Comparison of ENCODE assay signal across 8 mouse cellular contexts in genomic region chr3:62159031-62159430, GRCm38 (mm10).
DNase-seq lines count a peak whose midpoint lies in the region; ATAC-seq and TF ChIP-seq lines count a peak whose summit lies in the region.

No protein-coding gene starts in this region.

- ATAC-seq in heart, embryonic 11.5 days (replicated peaks; ENCODE audit: insufficient number of reproducible peaks, low FRiP score, low TSS enrichment) = peak; percentile 100
- peak; percentile 100 for ATAC-seq in kidney, postnatal 0 days (replicated peaks; ENCODE audit: low FRiP score, low read depth)
- ATAC-seq in lung, postnatal 0 days = peak; percentile 96

- no peak overlapping the region for H3K27ac ChIP-seq in CH12.LX (ENCODE audit: insufficient read depth, low read depth)
- H3K27ac ChIP-seq in heart, embryonic 11.5 days (ENCODE audit: low read depth, low read length) = no peak overlapping the region
- H3K27ac ChIP-seq in kidney, postnatal 0 days = no peak overlapping the region
- H3K27ac ChIP-seq in lung, postnatal 0 days (ENCODE audit: low read length) = no peak overlapping the region

- no peak for TF ChIP-seq RAD21 in CH12.LX (IDR thresholded peaks at IDR 0.05; ENCODE audit: low read depth, low read length)

- H3K4me1 ChIP-seq in CH12.LX (ENCODE audit: control insufficient read depth in 1 of 2, insufficient read depth in 2 of 2) = no peaks in the 10 kb centered on the region
- H3K4me1 ChIP-seq in heart, embryonic 11.5 days (ENCODE audit: control insufficient read depth, insufficient read depth, low read length) = no peaks in the 10 kb centered on the region
- no peaks in the 10 kb centered on the region for H3K4me1 ChIP-seq in kidney, postnatal 0 days (replicated peaks; ENCODE audit: insufficient read depth, low read length)
- no peaks in the 10 kb centered on the region for H3K4me1 ChIP-seq in lung, postnatal 0 days (ENCODE audit: insufficient read depth, low read depth, low read length)

- H3K9me3 ChIP-seq in CH12.LX (replicated peaks; ENCODE audit: low read length) = peaks cover 14% of the 10 kb centered on the region
- peaks cover 12% of the 10 kb centered on the region for H3K9me3 ChIP-seq in heart, embryonic 11.5 days (replicated peaks; ENCODE audit: control insufficient read depth, low read length)
- peaks cover 7% of the 10 kb centered on the region; the same call in 1 of the 2 replicates for H3K9me3 ChIP-seq in kidney, postnatal 0 days (replicated peaks; ENCODE audit: low read length)
- H3K9me3 ChIP-seq in lung, postnatal 0 days (ENCODE audit: low read length) = no peaks in the 10 kb centered on the region; the same call in 1 of the 2 replicates

- no peaks in the 10 kb centered on the region for H3K36me3 ChIP-seq in CH12.LX (replicated peaks in 1 of 2; ENCODE audit: control insufficient read depth in 1 of 2, insufficient read depth in 1 of 2, low read length in 1 of 2)
- no peaks in the 10 kb centered on the region for H3K36me3 ChIP-seq in heart, embryonic 11.5 days (ENCODE audit: control insufficient read depth, insufficient read depth, low read length)
- no peaks in the 10 kb centered on the region for H3K36me3 ChIP-seq in kidney, postnatal 0 days (ENCODE audit: insufficient read depth, low read length)
- H3K36me3 ChIP-seq in lung, postnatal 0 days (ENCODE audit: insufficient read depth, low read length) = no peaks in the 10 kb centered on the region

- H3K4me3 ChIP-seq in CH12.LX (replicated peaks in 1 of 3; ENCODE audit: low read depth in 2 of 3, low read length in 2 of 3, poor library complexity in 1 of 3) = no peak overlapping the region
- H3K4me3 ChIP-seq in heart, embryonic 11.5 days (ENCODE audit: low read depth, low read length) = no peak overlapping the region
- no peak overlapping the region for H3K4me3 ChIP-seq in kidney, postnatal 0 days (replicated peaks; ENCODE audit: low read depth, low read length)
- no peak overlapping the region for H3K4me3 ChIP-seq in lung, postnatal 0 days (ENCODE audit: low read depth, low read length)

- H3K27me3 ChIP-seq in CH12.LX (replicated peaks) = no peaks in the 10 kb centered on the region
- no peaks in the 10 kb centered on the region for H3K27me3 ChIP-seq in heart, embryonic 11.5 days (ENCODE audit: control insufficient read depth, insufficient read depth, low read length)
- no peaks in the 10 kb centered on the region for H3K27me3 ChIP-seq in kidney, postnatal 0 days (ENCODE audit: insufficient read depth, low read length)
- no peaks in the 10 kb centered on the region for H3K27me3 ChIP-seq in lung, postnatal 0 days (replicated peaks; ENCODE audit: insufficient read depth, low read length)

- in situ Hi-C loops in CH12.LX (cut with MboI; ENCODE audit: low pct_ligation_motif_present, low pct_unique_long_range_greater_than_20kb, low sequenced_read_pairs) = no loop called here

- DNase-seq in CH12.LX (ENCODE audit: extremely low read depth) = peak; percentile 64
- DNase-seq in T-cell, adult 2 months (ENCODE audit: low spot score) = peak; percentile 38
- DNase-seq in embryo, embryonic 10.5 days (ENCODE audit: low spot score) = peak; percentile 80
- peak; percentile 50 for DNase-seq in kidney, postnatal 0 days (ENCODE audit: low spot score)
- DNase-seq in lung, postnatal 0 days (ENCODE audit: low spot score) = peak; percentile 75
- DNase-seq in right cerebral cortex, postnatal 25 days = peak; percentile 45
- DNase-seq in layer of hippocampus, adult 11-12 months (ENCODE audit: low spot score) = no peak

- no peak for TF ChIP-seq EP300 in CH12.LX (IDR thresholded peaks at IDR 0.05; ENCODE audit: low read length)
- TF ChIP-seq EP300 in lung, postnatal 0 days (IDR thresholded peaks at IDR 0.05) = no peak

- no peak overlapping the region for H3K9ac ChIP-seq in CH12.LX (ENCODE audit: insufficient read depth, low read depth)
- no peak overlapping the region for H3K9ac ChIP-seq in heart, embryonic 11.5 days (ENCODE audit: low read depth, low read length)
- no peak overlapping the region for H3K9ac ChIP-seq in kidney, postnatal 0 days (ENCODE audit: low read depth, low read length)
- no peak overlapping the region for H3K9ac ChIP-seq in lung, postnatal 0 days (replicated peaks; ENCODE audit: low read depth)

- H3K4me2 ChIP-seq in CH12.LX (ENCODE audit: insufficient read depth, low read depth, poor library complexity, severe bottlenecking) = no peak overlapping the region
- H3K4me2 ChIP-seq in heart, embryonic 11.5 days = no peak overlapping the region
- no peak overlapping the region for H3K4me2 ChIP-seq in kidney, postnatal 0 days (ENCODE audit: low read length)
- no peak overlapping the region for H3K4me2 ChIP-seq in lung, postnatal 0 days (replicated peaks; ENCODE audit: low read depth, low read length)

- dilution Hi-C loops in CH12.LX (cut with MboI; ENCODE audit: extremely low pct_ligation_motif_present, extremely low pct_unique_long_range_greater_than_20kb, low sequenced_read_pairs) = no loop called here

- no peak for TF ChIP-seq CTCF in CH12.LX (conservative IDR thresholded peaks at IDR 0.05 in 1 of 2, IDR thresholded peaks at IDR 0.05 in 1 of 2; ENCODE audit: low read depth in 2 of 2, low read length in 2 of 2)
- TF ChIP-seq CTCF in kidney, postnatal 0 days (IDR thresholded peaks at IDR 0.05; ENCODE audit: low read depth) = no peak
- no peak for TF ChIP-seq CTCF in lung, postnatal 0 days (IDR thresholded peaks at IDR 0.05)

- TF ChIP-seq POLR2A in CH12.LX (IDR thresholded peaks at IDR 0.05; ENCODE audit: low read depth, low read length) = no peak

- WGBS in heart, embryonic 11.5 days (ENCODE audit: insufficient replicate concordance) = 64% methylated on average over 22 of the region's 22 CpGs
- 59% methylated on average over 22 of the region's 22 CpGs for WGBS in kidney, postnatal 0 days
- 57% methylated on average over 22 of the region's 22 CpGs for WGBS in lung, postnatal 0 days

- H3K79me2 ChIP-seq in CH12.LX (replicated peaks; ENCODE audit: control insufficient read depth, extremely low read depth, insufficient read depth, poor library complexity, severe bottlenecking) = no peaks in the 10 kb centered on the region

TF ChIP-seq in CH12.LX, 34 proteins besides CTCF, POLR2A, EP300 and RAD21:
- no peak for TF ChIP-seq KAT2A (IDR thresholded peaks at IDR 0.05; ENCODE audit: insufficient replicate concordance, low read length)
TF ChIP-seq in CH12.LX: peak in this region for 0.
